Mouse (Mus musculus): Measurements from ENCODE around the gene Oasl2.

GRCm38 (mm10) chr5:114922366-114922731 lies 25.6 kb downstream of the Oasl2 start:
- no peak for TF ChIP-seq CTCF (IDR thresholded peaks at IDR 0.05; ENCODE audit: low read depth, low read length)
- TF ChIP-seq POLR2A (IDR thresholded peaks at IDR 0.05; ENCODE audit: insufficient read depth, low read length): no peak
